Mouse (Mus musculus) embryonic fibroblast, embryonic 13.5 days (primary cell): ENCODE measurements around the gene H1fx.

Experiments used
- CTCF ChIP-seq: IDR thresholded peaks from 2 replicates; pipeline ENCODE4 v1.5.1; 2011; ENCODE audit warnings: mild to moderate bottlenecking, control low read depth, low read length, moderate library complexity, borderline replicate concordance; ENCODE audit not compliant: insufficient read depth
- POLR2A ChIP-seq: IDR thresholded peaks from 2 replicates; pipeline ENCODE4 v1.6.1; 2011; ENCODE audit warnings: low read depth, mild to moderate bottlenecking, control low read depth, low read length, moderate library complexity

DNA sequence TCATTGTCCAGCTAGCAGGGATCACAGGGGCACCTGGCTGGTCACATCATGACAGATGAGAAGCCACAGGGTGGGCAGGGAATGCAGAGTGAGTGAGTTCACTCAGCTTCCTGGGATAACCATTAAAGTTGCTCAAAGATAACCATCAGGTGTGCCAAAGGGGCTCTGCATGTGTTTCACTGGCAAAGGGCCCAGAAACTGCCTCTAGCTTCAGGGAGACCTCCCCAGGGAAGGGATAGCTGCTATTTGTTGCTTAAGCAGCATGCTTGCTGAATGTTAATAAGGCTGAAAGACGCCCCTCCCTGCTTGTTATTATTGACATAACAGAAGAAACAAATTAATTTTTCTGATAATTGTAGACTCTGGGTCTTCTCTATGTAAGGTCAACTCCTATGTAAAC is 10.4 kb upstream of the H1fx start:
- TF ChIP-seq POLR2A (no peak), CTCF (no peak)
